Mouse (Mus musculus) splenic B cell, adult 2 months (primary cell): ENCODE data around the gene Urb1.

Experiments
- DNase-seq: peaks from one replicate; pipeline ENCODE4 v3.0.0-alpha.2; 2011; ENCODE audit warnings: low read depth, low spot score
- H3K27me3 ChIP-seq: 2 replicates; pipeline ENCODE4 v1.6.1; 2012; ENCODE audit warnings: mild to moderate bottlenecking, low read length, moderate library complexity, mixed read lengths; ENCODE audit not compliant: control insufficient read depth, poor library complexity, insufficient read depth, severe bottlenecking
- H3K36me3 ChIP-seq: 2 replicates; pipeline ENCODE4 v1.6.1; 2012; ENCODE audit warnings: mild to moderate bottlenecking, low read length, moderate library complexity, mixed read lengths; ENCODE audit not compliant: control insufficient read depth, poor library complexity, insufficient read depth, severe bottlenecking

Urb1 gene

GRCm38 (mm10) chr16:90766919-90767454 lies 43.2 kb downstream of the Urb1 start:
- no peak for DNase-seq
- no peaks in the 10 kb centered on the region for H3K27me3 ChIP-seq
- H3K36me3 ChIP-seq: peaks cover 4% of the 10 kb centered on the region

- H3K36me3 ChIP-seq: peaks cover 7% of the 10 kb centered on the region
- DNase-seq: no peak
- no peaks in the 10 kb centered on the region for H3K27me3 ChIP-seq
Measured at GRCm38 (mm10) chr16:90765195-90765877, 44.9 kb downstream of the Urb1 start.

GRCm38 (mm10) chr16:90760515-90760914 lies 49.7 kb downstream of the Urb1 start:
- Histone ChIP-seq H3K36me3 (peaks cover 10% of the 10 kb centered on the region), H3K27me3 (no peaks in the 10 kb centered on the region)
- no peak for DNase-seq

- DNase-seq: no peak
- Histone ChIP-seq H3K27me3 (no peaks in the 10 kb centered on the region), H3K36me3 (peaks cover 12% of the 10 kb centered on the region)
Measured at GRCm38 (mm10) chr16:90759335-90759734, 50.9 kb downstream of the Urb1 start.

- no peak for DNase-seq
- Histone ChIP-seq H3K27me3 (no peaks in the 10 kb centered on the region), H3K36me3 (peaks cover 1% of the 10 kb centered on the region; the same call in 1 of the 2 replicates)
Measured at GRCm38 (mm10) chr16:90753386-90753941, 56.7 kb downstream of the Urb1 start.

GRCm38 (mm10) chr16:90748169-90748568 lies 62.0 kb downstream of the Urb1 start:
- DNase-seq: no peak
- no peaks in the 10 kb centered on the region for H3K27me3 ChIP-seq

GRCm38 (mm10) chr16:90747143-90747542 lies 63.1 kb downstream of the Urb1 start:
- DNase-seq: no peak
- no peaks in the 10 kb centered on the region for H3K36me3 ChIP-seq
- no peaks in the 10 kb centered on the region for H3K27me3 ChIP-seq

More at GRCm38 (mm10) chr16:90748169-90748568, 62.0 kb downstream of the Urb1 start:
- no peaks in the 10 kb centered on the region for H3K36me3 ChIP-seq

GRCm38 (mm10) chr16:90738092-90738956 lies 71.9 kb downstream of the Urb1 start, which contains the start of gene Mrap:
TSS of gene Mrap (plus strand) at chr16:90738207.
- DNase-seq: no peak
- H3K36me3 ChIP-seq: no peaks in the 10 kb centered on the region

GRCm38 (mm10) chr16:90736672-90737270 lies 73.4 kb downstream of the Urb1 start:
- H3K27me3 ChIP-seq: no peaks in the 10 kb centered on the region
- no peaks in the 10 kb centered on the region for H3K36me3 ChIP-seq
- no peak for DNase-seq

More at GRCm38 (mm10) chr16:90738092-90738956, 71.9 kb downstream of the Urb1 start, which contains the start of gene Mrap:
- H3K27me3 ChIP-seq: no peaks in the 10 kb centered on the region

GRCm38 (mm10) chr16:90735611-90736010 lies 74.6 kb downstream of the Urb1 start:
- no peaks in the 10 kb centered on the region for H3K36me3 ChIP-seq
- DNase-seq: no peak

GRCm38 (mm10) chr16:90727233-90728115 lies 82.7 kb downstream of the Urb1 start, which contains the start of gene Mis18a:
TSS of gene Mis18a (minus strand) at chr16:90727404.
- peak; percentile 97 for DNase-seq
- H3K27me3 ChIP-seq: no peaks in the 10 kb centered on the region
- H3K36me3 ChIP-seq: no peaks in the 10 kb centered on the region

More at GRCm38 (mm10) chr16:90735611-90736010, 74.6 kb downstream of the Urb1 start:
- H3K27me3 ChIP-seq: no peaks in the 10 kb centered on the region

- Histone ChIP-seq H3K27me3 (no peaks in the 10 kb centered on the region), H3K36me3 (no peaks in the 10 kb centered on the region; the same call in 1 of the 2 replicates)
- DNase-seq: no peak
Measured at GRCm38 (mm10) chr16:90726600-90727227, 83.5 kb downstream of the Urb1 start.

GRCm38 (mm10) chr16:90724051-90724450 lies 86.2 kb downstream of the Urb1 start:
- Histone ChIP-seq H3K36me3 (no peaks in the 10 kb centered on the region; the same call in none of the 2 replicates), H3K27me3 (no peaks in the 10 kb centered on the region)
- no peak for DNase-seq
